Mouse (Mus musculus) limb, embryonic 11.5 days (tissue): ENCODE data around the gene Duox1. TPM values are rescaled to one million over a fixed set of nuclear protein-coding genes. Genes with fewer than 3 reads are reported as not detected.
A peak's percentile ranks its signal among the peaks of the same experiment; 100 is the strongest.
"Not testable (repeated sequence)": the region's sequence is repeated elsewhere in the genome, so short reads cannot be mapped to it uniquely, and the experiment has no call there.

ENCODE experiments used
- ATAC-seq: fragments of 200-750 bp; cut with Nextera tagmentation; 2 replicates; pipeline ENCODE4 v1.8.0; 2017; ENCODE audit warnings: low read depth; ENCODE audit not compliant: insufficient number of reproducible peaks, low FRiP score, low TSS enrichment
- DNase-seq: peaks from one replicate; pipeline ENCODE4 v3.0.0-alpha.2; 2015; ENCODE audit warnings: low spot score
- H3K27ac ChIP-seq: fragments of 300-500 bp; sonication (generic); replicated peaks from 2 replicates; pipeline ENCODE4 v1.5.1; 2014; ENCODE audit warnings: low read depth, mild to moderate bottlenecking, low read length
- H3K27me3 ChIP-seq: fragments of 300-500 bp; sonication (generic); 2 replicates; pipeline ENCODE4 v1.6.1; 2014; ENCODE audit warnings: mild to moderate bottlenecking, low read length, mixed read lengths; ENCODE audit not compliant: control insufficient read depth, insufficient read depth
- H3K36me3 ChIP-seq: fragments of 300-500 bp; sonication (generic); 2 replicates; pipeline ENCODE4 v1.6.1; 2014; ENCODE audit warnings: mild to moderate bottlenecking, low read length, moderate library complexity, mixed read lengths; ENCODE audit not compliant: control insufficient read depth, insufficient read depth
- H3K4me1 ChIP-seq: fragments of 300-500 bp; sonication (generic); 2 replicates; pipeline ENCODE4 v1.6.1; 2014; ENCODE audit warnings: low read length, mixed read lengths; ENCODE audit not compliant: control insufficient read depth, insufficient read depth
- H3K4me2 ChIP-seq: fragments of 300-500 bp; sonication (generic); 2 replicates; pipeline ENCODE4 v1.6.1; 2014; ENCODE audit warnings: low read depth, mild to moderate bottlenecking, moderate library complexity; ENCODE audit not compliant: severe bottlenecking
- H3K4me3 ChIP-seq: fragments of 300-500 bp; sonication (generic); 2 replicates; pipeline ENCODE4 v1.5.1; 2014; ENCODE audit warnings: low read depth, low read length
- H3K9ac ChIP-seq: fragments of 300-500 bp; sonication (generic); 2 replicates; pipeline ENCODE4 v1.6.1; 2014; ENCODE audit warnings: mild to moderate bottlenecking, low read length
- H3K9me3 ChIP-seq: fragments of 300-500 bp; sonication (generic); 2 replicates; pipeline ENCODE4 v1.6.1; 2016; ENCODE audit warnings: low read length; ENCODE audit not compliant: control insufficient read depth
- WGBS: fragments of 180-500 bp; shearing (Covaris S2); extraction: QIAGEN DNeasy Blood & Tissue Kit; methylation state at CpG from one replicate; pipeline ENCODE4 v1.1.7; 2014; 5-methylcytosine and 5-hydroxymethylcytosine counted together
- polyA plus RNA-seq: library from polyadenylated mRNA; unstranded; fragments of >200 nt; fragmentation: Nextera tagmentation; extraction: Ambion mirVana; gene quantifications from 2 replicates; pipeline ENCODE4 v1.2.1, GENCODE M21; 2014

The Duox1 gene
- polyA plus RNA-seq, 1 experiment from 2014 or later, result 0.04 TPM

DNA sequence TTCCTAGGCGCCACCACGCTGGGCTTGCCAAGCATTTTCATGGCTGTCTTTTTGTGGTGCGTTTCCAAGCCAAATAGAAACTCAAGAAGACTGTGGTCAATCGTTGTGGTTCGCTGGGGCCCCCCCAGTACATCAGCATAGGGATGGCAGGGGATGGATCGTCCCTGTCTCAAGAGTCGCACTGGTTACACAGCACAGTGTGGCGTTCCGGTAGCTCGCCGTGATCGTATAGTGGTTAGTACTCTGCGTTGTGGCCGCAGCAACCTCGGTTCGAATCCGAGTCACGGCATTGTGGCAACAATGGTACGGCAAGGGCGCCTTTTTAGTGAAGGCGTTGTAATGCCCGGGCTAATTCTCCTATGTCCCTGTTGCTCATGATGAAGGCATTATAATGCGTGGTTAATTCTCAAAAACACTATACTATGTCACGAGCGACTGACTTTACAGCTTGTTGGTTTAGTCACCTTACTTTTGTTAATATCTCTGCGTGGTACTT, 62.3 kb downstream of the Duox1 start:
- Histone ChIP-seq H3K9me3 (no peaks in the 10 kb centered on the region), H3K27me3 (no peaks in the 10 kb centered on the region), H3K36me3 (no peaks in the 10 kb centered on the region), H3K4me1 (no peaks in the 10 kb centered on the region), H3K27ac (0 out of 2 replicates have a peak overlapping the region, but pooled peaks have one; percentile 25), H3K4me3 (peak overlapping the region; percentile 61), H3K4me2 (peak overlapping the region; percentile 36; the same call in 1 of the 2 replicates), H3K9ac (peak overlapping the region; percentile 68)
- peak; percentile 79 for ATAC-seq
- WGBS, result under 1% methylated on average over 26 of the region's 26 CpGs
- DNase-seq, result peak; percentile 90

GRCm38 (mm10) chr2:122378421-122379291, 63.2 kb downstream of the Duox1 start:
- ATAC-seq, result no peak
- Histone ChIP-seq H3K9me3 (no peaks in the 10 kb centered on the region), H3K27me3 (no peaks in the 10 kb centered on the region), H3K4me1 (no peaks in the 10 kb centered on the region), H3K4me2 (peak overlapping the region; percentile 36; the same call in 1 of the 2 replicates), H3K9ac (no peak overlapping the region), H3K36me3 (no peaks in the 10 kb centered on the region), H3K27ac (no peak overlapping the region), H3K4me3 (no peak overlapping the region)
- DNase-seq, result peak; percentile 50
- WGBS, result 23% methylated on average over 8 of the region's 8 CpGs

DNA sequence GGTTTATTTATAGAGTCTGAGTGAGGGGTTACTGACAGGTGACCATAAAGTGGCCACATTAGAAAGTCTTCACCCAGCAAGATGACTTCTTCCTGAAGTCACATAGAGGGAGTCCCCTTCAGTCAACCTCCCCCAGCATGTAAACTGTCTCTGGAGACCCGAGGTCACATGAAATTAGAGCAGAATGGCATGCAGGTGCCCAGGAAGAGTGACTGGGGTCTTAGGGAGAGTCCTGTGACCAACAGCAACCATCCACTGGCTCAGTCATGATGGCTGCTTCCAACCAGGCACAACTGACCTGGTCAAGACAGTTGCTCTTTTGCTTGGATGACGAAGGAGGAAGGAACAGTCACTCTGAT, 63.8 kb downstream of the Duox1 start:
- Histone ChIP-seq H3K36me3 (no peaks in the 10 kb centered on the region), H3K4me3 (no peak overlapping the region), H3K27me3 (no peaks in the 10 kb centered on the region), H3K4me2 (no peak overlapping the region), H3K4me1 (no peaks in the 10 kb centered on the region), H3K9me3 (no peaks in the 10 kb centered on the region), H3K9ac (no peak overlapping the region), H3K27ac (no peak overlapping the region)
- ATAC-seq (no peak), DNase-seq (no peak)
- WGBS, result 47% methylated on average over 2 of the region's 2 CpGs

DNA sequence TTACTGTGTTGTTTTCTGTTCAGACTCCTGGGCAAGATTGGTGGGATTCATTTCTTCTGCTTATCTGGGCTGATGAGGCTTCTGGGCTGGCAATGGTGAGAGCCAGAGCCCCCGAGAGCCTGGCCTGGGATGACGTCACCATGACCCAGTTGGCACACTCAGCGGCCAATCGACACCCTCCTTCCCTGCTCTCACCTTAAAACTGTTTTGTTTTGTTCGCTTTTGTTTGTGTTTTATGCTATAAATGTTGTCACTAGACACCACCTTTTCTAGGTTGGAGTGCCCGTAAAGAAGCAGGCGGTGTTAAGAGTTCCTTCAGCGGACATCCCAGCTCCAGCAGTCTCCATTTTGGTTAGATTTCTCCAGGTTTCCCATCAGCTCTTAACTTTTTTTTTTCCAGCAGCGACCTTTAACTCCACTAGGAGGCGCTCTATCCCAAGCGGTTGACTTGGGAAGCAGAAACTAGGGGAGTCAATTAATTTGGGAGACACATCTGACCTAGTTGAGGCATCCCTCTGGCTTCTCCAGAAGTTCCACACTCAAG, 65.4 kb downstream of the Duox1 start:
- Histone ChIP-seq H3K36me3 (no peaks in the 10 kb centered on the region), H3K4me2 (peak overlapping the region; percentile 11; the same call in 1 of the 2 replicates), H3K4me1 (no peaks in the 10 kb centered on the region), H3K9me3 (no peaks in the 10 kb centered on the region), H3K9ac (no peak overlapping the region), H3K27me3 (no peaks in the 10 kb centered on the region), H3K27ac (no peak overlapping the region), H3K4me3 (no peak overlapping the region)
- DNase-seq (peak; percentile 65), ATAC-seq (no peak)
- WGBS, result 10% methylated on average over 11 of the region's 11 CpGs

- Histone ChIP-seq H3K9ac (no peak overlapping the region), H3K4me2 (no peak overlapping the region), H3K9me3 (no peaks in the 10 kb centered on the region), H3K36me3 (no peaks in the 10 kb centered on the region), H3K27ac (no peak overlapping the region), H3K4me1 (no peaks in the 10 kb centered on the region), H3K4me3 (no peak overlapping the region), H3K27me3 (no peaks in the 10 kb centered on the region)
- ATAC-seq (no peak), DNase-seq (no peak)
- 74% methylated on average over 16 of the region's 16 CpGs for WGBS
Observed at GRCm38 (mm10) chr2:122381329-122382103, 66.0 kb downstream of the Duox1 start.

- no peak overlapping the region for H3K9ac ChIP-seq
- ATAC-seq, result no peak
- 88% methylated on average over 6 of the region's 6 CpGs for WGBS
Observed at GRCm38 (mm10) chr2:122382121-122382520, 66.6 kb downstream of the Duox1 start.

DNA sequence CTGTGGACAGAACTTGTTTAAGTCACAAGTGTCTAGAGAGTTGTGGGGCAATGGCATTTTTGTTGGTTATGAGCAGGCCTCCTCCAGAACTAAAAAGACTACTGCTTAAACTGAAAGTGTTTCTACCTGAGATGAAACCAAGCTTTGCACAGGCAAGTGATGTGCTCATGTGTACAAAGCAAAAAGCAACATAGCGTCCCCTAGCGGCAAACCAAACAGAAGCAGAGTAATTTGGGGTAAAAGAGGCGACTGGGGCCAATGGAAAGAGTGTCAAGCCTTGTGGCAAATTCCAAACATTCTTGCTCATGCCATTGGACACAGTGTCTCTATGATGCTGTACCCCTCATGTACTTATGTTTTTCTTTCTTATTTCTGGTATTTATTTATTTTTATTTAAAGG, 69.6 kb downstream of the Duox1 start:
- ATAC-seq, result no peak

More at GRCm38 (mm10) chr2:122382121-122382520, 66.6 kb downstream of the Duox1 start:
- no peak overlapping the region for H3K4me2 ChIP-seq
- H3K4me1 ChIP-seq, result no peaks in the 10 kb centered on the region
- no peaks in the 10 kb centered on the region for H3K9me3 ChIP-seq
- H3K27me3 ChIP-seq, result no peaks in the 10 kb centered on the region
- H3K4me3 ChIP-seq, result no peak overlapping the region
- H3K27ac ChIP-seq, result no peak overlapping the region
- no peak for DNase-seq
- H3K36me3 ChIP-seq, result no peaks in the 10 kb centered on the region

GRCm38 (mm10) chr2:122387135-122387534, 71.7 kb downstream of the Duox1 start:
- H3K9me3 ChIP-seq, H3K4me1 ChIP-seq: not testable (repeated sequence)

More for the DNA sequence above, 69.6 kb downstream of the Duox1 start:
- H3K9me3 ChIP-seq, result no peaks in the 10 kb centered on the region
- H3K4me2 ChIP-seq, result no peak overlapping the region
- H3K4me1 ChIP-seq, result no peaks in the 10 kb centered on the region
- 36% methylated on average over 3 of the region's 3 CpGs for WGBS
- DNase-seq, result no peak
- no peaks in the 10 kb centered on the region for H3K27me3 ChIP-seq
- H3K36me3 ChIP-seq, result no peaks in the 10 kb centered on the region
- H3K27ac ChIP-seq, result no peak overlapping the region
- H3K4me3 ChIP-seq, result no peak overlapping the region
- H3K9ac ChIP-seq, result no peak overlapping the region

More at GRCm38 (mm10) chr2:122387135-122387534, 71.7 kb downstream of the Duox1 start:
- H3K27ac ChIP-seq, H3K4me3 ChIP-seq, H3K36me3 ChIP-seq, H3K4me2 ChIP-seq, H3K27me3 ChIP-seq, ATAC-seq, H3K9ac ChIP-seq, DNase-seq: not testable (repeated sequence)
- 93% methylated on average over 3 of the region's 3 CpGs for WGBS
